Mouse (Mus musculus) kidney, postnatal 36 days (tissue): ENCODE data around the gene Prkn.

Experiments
- DNase-seq, 2 experiments: peaks; one replicate each; pipeline ENCODE4 v3.0.0; 2021 to 2022; ENCODE audit warnings: mixed read lengths in 2 of 2

Gene Prkn

GRCm38 (mm10) chr17:12051031-12051430 is 1210.8 kb downstream of the Prkn start:
- DNase-seq: no peak

- no peak for DNase-seq
Measured at GRCm38 (mm10) chr17:12052651-12053050, 1212.5 kb downstream of the Prkn start.

DNA sequence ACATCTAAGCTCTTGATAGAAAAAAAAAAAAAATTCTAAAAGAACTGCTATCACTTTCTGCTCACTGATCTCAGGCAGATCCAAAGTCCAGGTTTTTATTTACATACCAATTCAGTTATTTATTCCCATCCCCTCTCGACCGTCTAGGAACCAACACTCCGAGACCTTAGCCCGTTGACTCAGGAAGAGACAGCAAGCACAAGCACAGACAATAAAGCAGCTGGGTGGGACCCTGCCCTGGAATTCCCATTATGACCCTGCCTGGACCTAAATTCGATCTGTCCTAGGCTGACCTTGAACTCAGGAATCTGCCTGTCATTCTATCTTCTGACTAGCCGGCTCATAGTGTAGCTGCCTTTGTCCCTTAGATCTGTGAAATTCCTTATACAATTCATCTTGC is 1218.9 kb downstream of the Prkn start:
- DNase-seq: no peak

- DNase-seq: no peak
Measured at GRCm38 (mm10) chr17:12061381-12061780, 1221.2 kb downstream of the Prkn start.

GRCm38 (mm10) chr17:12062861-12063260 is 1222.7 kb downstream of the Prkn start:
- no peak for DNase-seq

DNA sequence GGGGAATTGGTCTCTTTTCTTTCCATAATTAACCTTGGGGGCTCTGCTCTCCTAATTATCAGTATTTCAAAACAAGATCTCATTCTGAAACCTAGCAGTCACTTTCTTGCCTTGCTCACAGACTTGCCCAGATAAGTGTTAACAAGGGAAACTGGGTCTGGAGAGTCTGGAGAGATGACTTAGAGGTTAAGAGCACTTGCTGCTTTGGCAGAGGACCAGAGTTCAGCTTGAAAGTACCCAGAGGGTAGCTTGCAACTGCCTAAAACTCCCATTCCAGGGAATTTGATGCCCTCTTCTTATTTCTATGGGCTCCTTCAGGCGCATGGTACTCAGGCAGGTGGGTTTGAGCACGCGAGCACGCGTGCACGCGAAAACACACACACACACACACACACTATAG is 1223.3 kb downstream of the Prkn start:
- DNase-seq: no peak

DNA sequence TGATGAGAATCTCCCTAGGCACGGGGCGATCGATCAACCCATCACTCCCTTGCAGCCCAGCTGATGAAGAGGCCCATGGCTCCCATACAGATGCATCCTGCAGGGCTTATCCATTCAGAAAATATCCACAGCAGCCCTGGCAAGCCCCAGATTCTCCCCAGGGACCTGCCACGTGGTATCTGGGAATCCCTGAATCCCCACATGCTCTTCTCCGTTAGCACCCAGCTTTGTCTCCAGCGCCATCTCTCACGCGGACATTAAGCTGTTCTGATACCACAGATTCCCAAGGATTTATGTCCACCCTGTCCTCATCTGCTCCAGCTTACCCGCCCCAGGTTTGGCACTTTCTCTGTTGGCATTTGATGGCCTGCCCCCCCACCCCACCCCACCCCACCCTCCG is 1225.9 kb downstream of the Prkn start:
- no peak for DNase-seq

DNA sequence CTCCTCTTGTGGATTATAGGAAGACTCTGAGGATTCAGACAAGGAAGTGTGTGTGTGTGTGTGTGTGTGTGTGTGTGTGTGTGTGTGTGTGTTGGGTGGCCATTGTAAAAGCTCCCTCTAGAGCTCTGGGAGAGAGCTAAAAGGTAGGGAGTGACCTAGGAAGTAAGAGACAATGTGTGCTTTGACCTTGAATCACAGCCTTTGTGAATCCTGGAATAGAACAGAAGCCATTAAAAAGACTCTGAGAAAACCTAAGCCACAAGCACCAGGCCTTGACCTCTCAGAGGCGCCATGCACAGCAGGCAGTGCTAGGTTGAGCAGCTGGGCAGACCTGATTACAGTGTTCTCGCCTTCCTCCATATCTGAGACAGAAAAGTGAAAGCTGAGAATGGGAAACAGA is 1236.6 kb downstream of the Prkn start:
- no peak for DNase-seq

DNA sequence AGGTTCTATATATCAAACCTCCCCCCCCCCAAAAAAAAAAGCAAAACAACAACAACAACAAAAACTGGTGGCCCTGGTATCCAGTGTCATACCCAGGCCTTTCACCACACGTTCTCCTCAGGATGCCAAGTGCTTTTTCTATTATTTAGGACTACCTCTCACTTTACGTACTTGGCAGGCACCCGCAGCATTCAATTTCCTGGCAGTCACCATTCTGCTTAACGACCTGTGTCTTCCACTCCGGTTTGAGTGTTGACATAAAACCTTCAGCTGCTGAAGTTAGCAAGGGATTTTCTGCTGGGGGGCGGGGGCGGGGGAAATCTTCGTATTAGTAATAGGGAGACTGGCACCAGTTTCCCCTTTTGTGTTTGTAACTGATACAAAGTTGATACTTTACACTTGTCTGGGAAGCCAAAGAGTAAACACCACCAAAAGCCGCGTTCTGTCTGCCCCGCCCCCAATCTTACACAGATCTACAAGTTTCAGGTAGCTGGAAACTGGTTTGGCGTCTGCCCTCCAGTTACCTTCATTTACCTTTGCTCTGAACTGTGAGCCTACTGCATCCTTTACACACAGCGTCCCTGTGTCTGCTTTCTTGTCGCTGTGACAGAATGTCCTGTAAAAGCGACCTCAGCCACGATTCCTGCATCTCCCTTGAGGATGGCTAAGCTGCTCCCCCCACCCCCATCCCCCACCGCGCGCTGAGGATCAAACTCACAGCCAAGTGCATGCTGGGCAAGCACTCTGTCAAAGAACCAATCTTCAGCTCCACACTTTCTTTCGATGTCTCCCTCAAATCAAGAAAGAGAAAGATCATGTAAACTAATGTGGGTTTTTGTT is 1240.7 kb downstream of the Prkn start:
- DNase-seq: peak; percentile 28 to 35

GRCm38 (mm10) chr17:12082201-12082600 is 1242.0 kb downstream of the Prkn start:
- no peak for DNase-seq

DNA sequence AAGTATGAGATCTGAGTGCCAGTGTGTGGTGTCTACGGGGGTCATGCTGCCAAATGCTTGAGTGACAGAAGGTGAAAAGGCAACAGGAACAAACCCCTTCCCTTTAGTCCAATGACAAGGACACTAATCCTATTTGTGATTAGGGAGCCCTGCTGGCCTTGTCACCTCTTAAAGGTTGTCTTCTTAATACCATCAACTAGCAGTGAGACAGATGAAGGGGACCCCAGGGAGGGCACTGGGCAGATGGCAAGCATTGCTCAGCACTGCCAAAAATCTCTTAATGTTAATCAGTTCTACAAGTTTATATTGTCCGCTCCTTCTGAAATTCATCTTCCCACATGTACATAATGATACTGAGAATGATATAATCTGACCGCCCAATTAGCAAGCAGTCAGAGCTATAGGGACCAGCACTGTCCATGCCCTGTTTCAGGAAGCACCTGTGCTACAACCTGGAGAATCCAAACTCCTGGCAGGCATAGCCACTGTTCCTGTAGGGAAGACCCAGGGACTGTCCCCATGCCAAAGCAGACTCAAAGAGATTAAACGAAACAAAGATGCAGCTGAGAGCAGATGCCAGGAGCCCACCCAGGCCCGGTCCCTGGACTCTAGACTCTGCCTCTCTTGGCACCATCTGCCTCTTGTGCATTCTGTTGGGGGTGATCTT is 1250.2 kb downstream of the Prkn start:
- no peak for DNase-seq

DNA sequence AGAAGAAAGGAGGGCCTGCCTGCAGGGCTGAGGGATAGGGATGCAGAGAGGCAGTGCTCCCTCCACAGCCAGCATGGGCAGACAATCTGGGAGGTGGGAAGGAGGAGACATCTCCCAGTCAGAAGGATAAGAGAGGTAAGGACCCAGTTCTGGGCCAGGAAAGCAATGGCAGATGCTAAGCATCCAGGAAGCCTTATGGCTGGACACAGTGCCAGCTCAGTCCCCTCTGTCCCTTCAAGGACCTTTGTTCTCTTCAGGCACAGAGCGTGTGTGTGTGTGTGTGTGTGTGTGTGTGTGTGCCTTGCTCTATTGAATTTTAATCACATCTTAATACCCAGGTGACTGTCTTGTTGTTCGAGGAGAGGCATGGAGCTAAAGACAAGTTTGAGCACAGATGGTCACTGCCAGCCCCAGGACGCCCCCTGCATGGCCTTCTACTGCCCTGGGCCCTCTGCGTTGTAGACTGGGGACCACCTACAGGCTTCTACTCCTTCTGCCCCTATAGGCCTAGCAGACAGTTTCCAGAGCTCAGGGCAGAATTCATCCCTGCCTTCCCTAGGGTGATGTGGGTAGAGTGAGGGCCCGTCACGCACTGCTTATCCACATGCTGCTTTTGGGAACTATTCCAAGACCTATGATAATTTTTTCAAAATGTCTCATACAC is 1252.8 kb downstream of the Prkn start:
- DNase-seq: no peak

DNA sequence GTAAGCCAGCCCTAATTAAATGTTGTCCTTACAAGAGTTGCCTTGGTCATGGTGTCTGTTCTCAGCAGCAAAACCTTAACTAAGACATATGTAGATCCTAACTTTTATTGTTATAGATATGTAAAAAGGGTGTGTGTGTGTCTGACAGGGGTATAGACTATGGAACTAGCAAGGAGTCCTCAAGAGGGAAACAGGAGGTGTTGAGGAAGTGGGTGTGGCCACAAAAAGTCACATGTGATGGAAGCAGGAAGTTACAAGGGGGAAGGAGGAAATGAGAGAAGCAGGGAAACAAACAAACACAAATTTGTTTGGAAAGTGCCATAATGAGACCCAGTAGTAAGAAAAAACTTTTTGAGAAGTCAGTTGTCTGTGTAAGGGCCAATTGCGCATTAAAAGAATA is 1253.8 kb downstream of the Prkn start:
- no peak for DNase-seq

DNA sequence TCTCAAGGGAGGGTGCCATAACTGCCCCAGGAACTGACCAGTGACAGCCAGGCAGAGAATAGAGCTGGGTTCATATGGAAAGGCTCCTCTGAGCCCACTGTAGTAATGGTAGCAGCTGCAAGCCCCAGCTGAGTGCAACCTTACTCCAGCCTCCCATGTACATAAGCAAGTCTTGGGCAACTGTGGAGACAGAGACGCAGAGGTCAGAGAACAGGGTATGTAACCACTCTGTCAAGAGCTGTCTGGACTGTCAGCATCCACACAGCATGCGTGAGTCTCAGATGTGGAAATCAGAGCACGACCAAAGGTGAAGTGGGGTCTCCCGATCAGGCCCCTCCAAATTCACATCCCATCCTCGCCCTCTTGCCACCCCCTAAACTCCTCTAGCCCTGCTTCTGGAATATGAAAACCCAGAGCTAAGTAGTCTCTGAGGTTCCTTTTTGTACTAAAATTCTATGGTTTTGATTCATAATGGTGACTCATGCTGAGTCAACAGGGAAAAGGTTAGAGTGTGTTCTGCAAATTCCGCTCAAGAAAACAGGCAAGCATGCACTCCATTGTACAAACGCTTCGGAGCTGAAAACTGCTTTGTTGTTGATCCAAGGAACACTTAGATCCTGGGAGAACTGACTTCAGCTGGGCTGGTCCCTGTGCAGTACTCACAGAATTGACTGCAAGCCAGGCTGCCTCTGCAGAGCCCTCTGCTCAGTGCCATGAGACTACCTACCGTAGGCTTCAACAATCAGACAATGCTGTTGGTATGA is 1254.8 kb downstream of the Prkn start:
- no peak for DNase-seq

DNA sequence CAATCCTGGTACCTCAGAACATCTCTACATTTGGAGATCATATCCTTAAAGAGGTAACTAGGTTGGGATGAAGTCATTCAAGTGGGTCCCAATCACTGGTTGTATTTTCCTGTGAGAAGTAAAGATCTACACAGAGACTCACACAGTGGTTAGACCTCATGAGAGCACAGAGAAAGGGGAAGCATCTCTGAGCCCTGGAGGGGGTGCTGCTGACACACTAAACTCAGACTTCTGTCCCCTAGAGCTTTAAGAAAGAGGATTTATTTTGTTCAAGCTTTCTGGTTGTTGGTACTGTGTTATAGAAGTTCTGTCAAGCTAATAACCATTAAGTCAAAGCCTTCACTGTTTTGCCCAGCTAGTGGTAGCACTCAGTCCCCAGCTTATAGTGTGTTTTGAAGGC is 1259.2 kb downstream of the Prkn start:
- DNase-seq: no peak

- DNase-seq: no peak
Measured at GRCm38 (mm10) chr17:12102326-12102725, 1262.1 kb downstream of the Prkn start.

GRCm38 (mm10) chr17:12103781-12104180 is 1263.6 kb downstream of the Prkn start:
- DNase-seq: peak in 1 of 2 experiments; percentile 12

DNA sequence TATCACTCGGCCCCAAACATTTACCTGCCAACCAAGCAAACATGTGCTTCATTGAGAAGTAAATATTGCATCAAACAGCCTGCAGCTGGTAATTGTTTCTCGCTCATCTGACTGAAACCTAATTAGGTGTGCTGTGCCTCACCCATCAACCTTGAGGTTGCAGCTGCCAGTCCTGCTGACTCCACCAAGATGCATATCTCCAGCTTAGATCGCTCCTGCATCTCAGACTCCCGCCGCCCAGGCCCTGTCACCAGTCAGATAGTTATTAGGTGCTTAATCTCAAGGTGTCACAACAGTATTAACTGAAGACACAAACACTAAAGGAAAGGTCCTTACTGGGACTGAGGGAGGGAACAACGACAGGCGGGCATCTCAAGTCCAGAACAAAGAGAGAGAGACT is 1264.1 kb downstream of the Prkn start:
- DNase-seq: no peak

DNA sequence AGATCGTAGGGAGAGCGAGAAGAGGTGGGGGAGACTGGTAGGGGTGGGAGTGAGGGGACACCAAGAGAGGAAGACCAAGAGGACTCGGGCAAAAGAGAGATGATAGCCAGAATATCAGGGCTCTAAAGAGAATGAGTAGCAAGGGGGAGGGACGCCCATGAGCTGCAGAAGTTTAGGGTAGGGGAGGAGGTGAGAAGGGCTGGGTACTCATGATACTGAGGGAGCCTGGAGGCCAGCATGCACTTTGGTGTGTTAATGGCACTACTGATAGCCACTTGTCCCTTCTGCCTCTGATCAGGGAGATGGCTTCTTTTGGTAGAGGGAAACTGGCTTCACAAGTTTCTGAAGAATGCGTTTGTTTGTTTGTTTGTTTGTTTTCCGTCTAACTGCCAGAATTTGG is 1264.5 kb downstream of the Prkn start:
- DNase-seq: no peak

- no peak for DNase-seq
Measured at GRCm38 (mm10) chr17:12106255-12106654, 1266.1 kb downstream of the Prkn start.
